ENCODE assay signal across 15 mouse cellular contexts in the genomic region with DNA sequence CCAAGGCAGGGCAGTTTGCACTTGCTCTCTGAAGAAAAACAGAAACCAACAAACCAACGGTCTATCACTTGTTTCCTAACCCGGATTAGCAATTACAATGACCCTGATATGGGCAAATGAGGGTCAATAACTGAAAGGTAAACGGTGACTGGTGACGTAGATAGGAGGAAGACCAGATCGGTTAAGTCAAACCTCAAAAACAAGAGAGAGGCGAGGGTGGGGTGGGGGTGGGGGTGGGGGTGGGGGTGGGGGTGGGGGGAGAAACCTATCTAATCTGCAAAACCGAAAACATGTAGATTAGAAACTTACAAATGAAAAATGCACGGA. TPM values are rescaled to one million over a fixed set of nuclear protein-coding genes. Genes with fewer than 3 reads are reported as not detected.
DNase-seq lines count a peak whose midpoint lies in the region; ATAC-seq lines count a peak whose summit lies in the region.
"Had no signal": no experiment of that assay in that cellular context is flagged by ENCODE, and none has a peak within 500 bp of the region (broad histone marks: within the 10 kb centered on the region; RNA-seq: fewer than 3 reads in every experiment).

No protein-coding gene starts in this region.

- intact Hi-C loops in gastrocnemius, postnatal 14 days (cut with DNase I; ENCODE audit: low total_unique reads), result no loop called here

- peak overlapping the region; percentile 58 for H3K4me2 ChIP-seq in heart, embryonic 13.5 days
- peak overlapping the region; percentile 94 for H3K4me2 ChIP-seq in liver, embryonic 11.5 days
- no peak overlapping the region for H3K4me2 ChIP-seq in midbrain, embryonic 15.5 days
- H3K4me2 ChIP-seq: midbrain, embryonic 13.5 days; neural tube, embryonic 12.5 days had no signal

- no peak for DNase-seq in heart, postnatal 4 days
- DNase-seq in thymus, postnatal 0 days (ENCODE audit: low spot score), result peak; percentile 6
- no peak for DNase-seq in thymus, adult 18-20 months
- no peak for DNase-seq in liver, embryonic 11.5 days (ENCODE audit: low spot score)
- no peak for DNase-seq in layer of hippocampus, adult 9-10 months (ENCODE audit: low spot score)
- DNase-seq in gastrocnemius, postnatal 14 days, result no peak
- DNase-seq: forebrain, postnatal 0 days; gastrocnemius, postnatal 25 days; thymus, postnatal 36 days had no signal

- H3K4me1 ChIP-seq in heart, embryonic 13.5 days, result peaks cover 27% of the 10 kb centered on the region
- peaks cover 60% of the 10 kb centered on the region for H3K4me1 ChIP-seq in liver, embryonic 11.5 days (replicated peaks; ENCODE audit: control insufficient read depth, insufficient read depth, low read length)
- no peaks in the 10 kb centered on the region for H3K4me1 ChIP-seq in midbrain, embryonic 15.5 days
- H3K4me1 ChIP-seq: midbrain, embryonic 13.5 days; neural tube, embryonic 12.5 days had no signal

- H3K27ac ChIP-seq in heart, embryonic 13.5 days (replicated peaks), result peak overlapping the region; percentile 75
- peak overlapping the region; percentile 98 for H3K27ac ChIP-seq in liver, embryonic 11.5 days (ENCODE audit: low read depth, low read length)
- H3K27ac ChIP-seq in midbrain, embryonic 15.5 days, result no peak overlapping the region
- H3K27ac ChIP-seq: midbrain, embryonic 13.5 days; neural tube, embryonic 12.5 days had no signal

- no peak for ATAC-seq in heart, embryonic 13.5 days (ENCODE audit: extremely low read depth, insufficient number of reproducible peaks, low FRiP score, low TSS enrichment)
- no peak for ATAC-seq in liver, embryonic 11.5 days (replicated peaks; ENCODE audit: low FRiP score)
- no peak for ATAC-seq in midbrain, embryonic 15.5 days (replicated peaks)
- ATAC-seq: forebrain, postnatal 0 days; hindbrain, embryonic 16.5 days; midbrain, embryonic 13.5 days; Patski had no signal

- peaks cover 12% of the 10 kb centered on the region for H3K36me3 ChIP-seq in heart, embryonic 13.5 days
- peaks cover 13% of the 10 kb centered on the region; the same call in 1 of the 2 replicates for H3K36me3 ChIP-seq in liver, embryonic 11.5 days (ENCODE audit: control insufficient read depth, insufficient read depth, low read length)
- H3K36me3 ChIP-seq in midbrain, embryonic 15.5 days (replicated peaks), result no peaks in the 10 kb centered on the region
- H3K36me3 ChIP-seq: midbrain, embryonic 13.5 days; neural tube, embryonic 12.5 days had no signal

- WGBS in heart, embryonic 13.5 days, result 38% methylated on average over 8 of the region's 8 CpGs
- WGBS in liver, embryonic 11.5 days, result 20% methylated on average over 8 of the region's 8 CpGs
- 77% methylated on average over 8 of the region's 8 CpGs for WGBS in midbrain, embryonic 15.5 days

- no peaks in the 10 kb centered on the region for H3K27me3 ChIP-seq in heart, embryonic 13.5 days (replicated peaks)
- H3K27me3 ChIP-seq in liver, embryonic 11.5 days (replicated peaks; ENCODE audit: control insufficient read depth, insufficient read depth, low read length), result no peaks in the 10 kb centered on the region
- no peaks in the 10 kb centered on the region for H3K27me3 ChIP-seq in midbrain, embryonic 15.5 days (replicated peaks)
- H3K27me3 ChIP-seq: midbrain, embryonic 13.5 days; neural tube, embryonic 12.5 days; Patski had no signal

- H3K4me3 ChIP-seq in heart, embryonic 13.5 days, result peak overlapping the region; percentile 30
- peak overlapping the region; percentile 53 for H3K4me3 ChIP-seq in liver, embryonic 11.5 days (ENCODE audit: low read depth, low read length)
- H3K4me3 ChIP-seq in midbrain, embryonic 15.5 days, result no peak overlapping the region
- H3K4me3 ChIP-seq: midbrain, embryonic 13.5 days; neural tube, embryonic 12.5 days had no signal

- no peak overlapping the region for H3K9ac ChIP-seq in heart, embryonic 13.5 days
- H3K9ac ChIP-seq in liver, embryonic 11.5 days (ENCODE audit: low read depth, low read length), result peak overlapping the region; percentile 75
- no peak overlapping the region for H3K9ac ChIP-seq in midbrain, embryonic 15.5 days
- H3K9ac ChIP-seq: forebrain, postnatal 0 days; midbrain, embryonic 13.5 days; neural tube, embryonic 12.5 days had no signal

- H3K9me3 ChIP-seq in heart, embryonic 13.5 days, result no peaks in the 10 kb centered on the region
- H3K9me3 ChIP-seq in liver, embryonic 11.5 days (ENCODE audit: control insufficient read depth, low read length), result no peaks in the 10 kb centered on the region
- no peaks in the 10 kb centered on the region for H3K9me3 ChIP-seq in midbrain, embryonic 15.5 days
- H3K9me3 ChIP-seq: midbrain, embryonic 13.5 days; neural tube, embryonic 12.5 days had no signal

RNA-seq across cellular contexts. Expression of a gene that starts 11.8 kb away (rescaled TPM):
- 8.6 and 9.0 TPM in 2 replicates for polyA plus RNA-seq in heart, embryonic 13.5 days (2015; fragmentation: Nextera tagmentation; extraction: Ambion mirVana)
- total RNA-seq in heart, postnatal 4 days (2021), result 10 to 100 TPM; 20.5 to 21.6 TPM
- polyA plus RNA-seq in thymus, postnatal 0 days (2015; fragmentation: Nextera tagmentation; extraction: Ambion mirVana), result 39.7 and 46.3 TPM in 2 replicates
- 28.4 and 31.3 TPM in 2 replicates for polyA plus RNA-seq in liver, embryonic 11.5 days (2014; fragmentation: Nextera tagmentation; extraction: Ambion mirVana)
- polyA plus RNA-seq in midbrain, embryonic 15.5 days (2015; fragmentation: Nextera tagmentation; extraction: Ambion mirVana), result 1.6 and 1.7 TPM in 2 replicates
- total RNA-seq in gastrocnemius, postnatal 14 days (2021), result 1 to 10 TPM; 7.9 to 8.3 TPM

RNA-seq across cellular contexts. Expression of a gene that starts 38.6 kb away (rescaled TPM):
- 2.9 TPM in 2 replicates for polyA plus RNA-seq in heart, embryonic 13.5 days (2015; fragmentation: Nextera tagmentation; extraction: Ambion mirVana)
- 1 to 10 TPM; 2.8 to 4.1 TPM for total RNA-seq in heart, postnatal 4 days (2021)
- polyA plus RNA-seq in thymus, postnatal 0 days (2015; fragmentation: Nextera tagmentation; extraction: Ambion mirVana), result 1.0 TPM in 2 replicates
- polyA plus RNA-seq in liver, embryonic 11.5 days (2014; fragmentation: Nextera tagmentation; extraction: Ambion mirVana), result 3.3 and 3.8 TPM in 2 replicates
- 7.5 and 7.6 TPM in 2 replicates for polyA plus RNA-seq in midbrain, embryonic 15.5 days (2015; fragmentation: Nextera tagmentation; extraction: Ambion mirVana)
- total RNA-seq in gastrocnemius, postnatal 14 days (2021), result 1 to 10 TPM; 1.1 to 1.5 TPM

RNA-seq across cellular contexts. Expression of a gene that starts 43.6 kb away (rescaled TPM):
- polyA plus RNA-seq in heart, embryonic 13.5 days (2015; fragmentation: Nextera tagmentation; extraction: Ambion mirVana), result 7.6 and 8.0 TPM in 2 replicates
- total RNA-seq in heart, postnatal 4 days (2021), result 10 to 100 TPM; 10.2 to 10.4 TPM
- 2.5 and 2.7 TPM in 2 replicates for polyA plus RNA-seq in thymus, postnatal 0 days (2015; fragmentation: Nextera tagmentation; extraction: Ambion mirVana)
- 8.3 and 8.9 TPM in 2 replicates for polyA plus RNA-seq in liver, embryonic 11.5 days (2014; fragmentation: Nextera tagmentation; extraction: Ambion mirVana)
- 8.2 and 9.1 TPM in 2 replicates for polyA plus RNA-seq in midbrain, embryonic 15.5 days (2015; fragmentation: Nextera tagmentation; extraction: Ambion mirVana)
- total RNA-seq in gastrocnemius, postnatal 14 days (2021), result 1 to 10 TPM; 2.1 to 2.9 TPM
